Mouse (Mus musculus) neural tube, embryonic 12.5 days (tissue): ENCODE measurements around the gene Tle3. TPM values are rescaled to one million over a fixed set of nuclear protein-coding genes. Genes with fewer than 3 reads are reported as not detected.

Experiments
- ATAC-seq: fragments of 200-750 bp; cut with Nextera tagmentation; 2 replicates; pipeline ENCODE4 v1.8.0; 2017; ENCODE audit warnings: low read depth, mild to moderate bottlenecking, moderate TSS enrichment, moderate library complexity; ENCODE audit not compliant: low FRiP score
- H3K27ac ChIP-seq: fragments of 300-500 bp; sonication (generic); 2 replicates; pipeline ENCODE4 v1.5.1; 2016
- H3K27me3 ChIP-seq: fragments of 300-500 bp; sonication (generic); replicated peaks from 2 replicates; pipeline ENCODE4 v1.6.1; 2016; ENCODE audit warnings: mild to moderate bottlenecking
- H3K36me3 ChIP-seq: fragments of 300-500 bp; sonication (generic); 2 replicates; pipeline ENCODE4 v1.6.1; 2016; ENCODE audit warnings: mild to moderate bottlenecking
- H3K4me1 ChIP-seq: fragments of 300-500 bp; sonication (generic); 2 replicates; pipeline ENCODE4 v1.6.1; 2016
- H3K4me2 ChIP-seq: fragments of 300-500 bp; sonication (generic); replicated peaks from 2 replicates; pipeline ENCODE4 v1.6.1; 2016; ENCODE audit warnings: mild to moderate bottlenecking
- H3K4me3 ChIP-seq: fragments of 300-500 bp; sonication (generic); 2 replicates; pipeline ENCODE4 v1.5.1; 2016
- H3K9ac ChIP-seq: fragments of 300-500 bp; sonication (generic); 2 replicates; pipeline ENCODE4 v1.6.1; 2016; ENCODE audit warnings: mild to moderate bottlenecking
- H3K9me3 ChIP-seq: fragments of 300-500 bp; sonication (generic); 2 replicates; pipeline ENCODE4 v1.6.1; 2016; ENCODE audit warnings: mild to moderate bottlenecking
- WGBS: fragments of 180-500 bp; shearing (Covaris S2); methylation state at CpG from one replicate; pipeline ENCODE4 v1.1.7; 2016; 5-methylcytosine and 5-hydroxymethylcytosine counted together
- polyA plus RNA-seq: library from polyadenylated mRNA; unstranded; fragments of >200 nt; fragmentation: Nextera tagmentation; extraction: Ambion mirVana; gene quantifications from 2 replicates; pipeline ENCODE4 v1.2.1, GENCODE M21; 2016

Gene Tle3
- polyA plus RNA-seq, 1 experiment from 2014 or later: 58.7 TPM

GRCm38 (mm10) chr9:61442951-61443630 is 70.9 kb downstream of the Tle3 start:
- Histone ChIP-seq H3K36me3 (no peaks in the 10 kb centered on the region), H3K4me3 (no peak overlapping the region), H3K27me3 (peaks cover 24% of the 10 kb centered on the region), H3K9me3 (no peaks in the 10 kb centered on the region), H3K9ac (no peak overlapping the region), H3K4me2 (no peak overlapping the region), H3K4me1 (peaks cover 18% of the 10 kb centered on the region), H3K27ac (no peak overlapping the region)
- ATAC-seq: no peak
- 56% methylated on average over 5 of the region's 5 CpGs for WGBS

GRCm38 (mm10) chr9:61445151-61445550 is 73.0 kb downstream of the Tle3 start:
- peaks cover 13% of the 10 kb centered on the region for H3K27me3 ChIP-seq
- H3K9me3 ChIP-seq: no peaks in the 10 kb centered on the region
- H3K4me1 ChIP-seq: peaks cover 22% of the 10 kb centered on the region
- H3K9ac ChIP-seq: no peak overlapping the region
- H3K27ac ChIP-seq: no peak overlapping the region
- 89% methylated on average over 2 of the region's 2 CpGs for WGBS
- no peaks in the 10 kb centered on the region for H3K36me3 ChIP-seq
- H3K4me3 ChIP-seq: no peak overlapping the region
- no peak overlapping the region for H3K4me2 ChIP-seq
- ATAC-seq: no peak

DNA sequence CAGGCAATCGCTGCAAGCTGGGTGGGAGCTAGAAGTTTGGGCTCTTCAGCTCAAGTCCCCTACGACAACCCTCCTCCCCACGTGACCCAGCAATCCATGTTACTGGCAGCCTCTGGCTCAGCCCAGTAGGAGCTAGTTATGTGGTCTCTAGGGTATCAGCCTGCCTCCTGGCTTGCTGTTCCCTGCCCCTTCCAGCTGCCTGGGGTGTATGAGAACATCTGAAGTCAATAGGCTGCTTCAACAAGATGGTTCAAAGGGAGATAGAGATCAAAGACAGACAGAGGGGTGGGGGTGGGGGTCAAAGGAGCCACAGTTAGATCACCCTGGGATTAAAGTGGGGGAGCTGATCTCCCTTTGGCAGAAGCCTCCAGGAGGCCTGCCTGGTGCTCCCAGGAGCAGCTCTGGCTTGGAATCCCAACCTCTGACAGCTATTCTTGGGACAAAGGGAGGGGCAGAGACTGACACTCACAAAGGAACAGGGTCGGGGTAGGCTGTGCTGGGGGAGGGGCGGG is 73.6 kb downstream of the Tle3 start:
- H3K27me3 ChIP-seq: peaks cover 17% of the 10 kb centered on the region
- H3K36me3 ChIP-seq: no peaks in the 10 kb centered on the region
- no peak overlapping the region for H3K4me2 ChIP-seq
- H3K4me1 ChIP-seq: peaks cover 22% of the 10 kb centered on the region
- no peak overlapping the region for H3K27ac ChIP-seq
- H3K9ac ChIP-seq: no peak overlapping the region
- H3K9me3 ChIP-seq: no peaks in the 10 kb centered on the region
- ATAC-seq: no peak
- 9% methylated on average over 5 of the region's 5 CpGs for WGBS
- no peak overlapping the region for H3K4me3 ChIP-seq

- Histone ChIP-seq H3K9me3 (no peaks in the 10 kb centered on the region), H3K4me2 (no peak overlapping the region), H3K27me3 (peaks cover 20% of the 10 kb centered on the region; the same call in 1 of the 2 replicates), H3K4me3 (no peak overlapping the region), H3K4me1 (peaks cover 22% of the 10 kb centered on the region), H3K9ac (no peak overlapping the region), H3K27ac (no peak overlapping the region), H3K36me3 (no peaks in the 10 kb centered on the region)
- no peak for ATAC-seq
- 81% methylated on average over 2 of the region's 2 CpGs for WGBS
Observed at GRCm38 (mm10) chr9:61446965-61447364, 74.8 kb downstream of the Tle3 start.

DNA sequence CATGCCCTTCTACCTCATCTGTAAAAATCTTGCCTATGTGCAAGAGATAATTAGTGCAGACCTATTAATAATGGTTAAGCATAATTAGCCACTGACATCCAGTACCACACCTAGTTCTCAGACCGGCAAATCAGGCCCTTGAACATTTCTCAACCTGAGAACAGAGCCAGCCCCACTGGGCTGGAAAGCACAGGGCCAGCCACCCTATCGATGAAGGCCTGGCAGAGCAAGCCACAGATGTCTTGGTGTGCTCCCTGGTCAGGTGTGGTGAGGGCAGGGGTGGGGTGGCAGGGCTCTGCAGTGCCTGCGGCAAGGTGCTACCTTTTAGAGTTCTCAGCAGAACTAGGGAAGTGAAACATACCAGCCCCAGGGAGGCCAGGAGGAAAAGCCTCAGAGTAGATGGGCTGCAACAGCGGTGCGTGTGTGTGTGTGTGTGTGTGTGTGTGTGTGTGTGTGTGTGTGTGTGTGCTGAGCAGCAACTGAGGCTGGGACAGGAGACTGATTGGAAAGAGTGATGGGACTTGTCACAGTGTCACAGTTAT is 77.3 kb downstream of the Tle3 start:
- 75% methylated on average over 5 of the region's 5 CpGs for WGBS
- ATAC-seq: no peak
- no peak overlapping the region; the same call in 1 of the 2 replicates for H3K9ac ChIP-seq
- H3K27ac ChIP-seq: no peak overlapping the region
- peaks cover 12% of the 10 kb centered on the region for H3K4me1 ChIP-seq
- H3K27me3 ChIP-seq: peaks cover 20% of the 10 kb centered on the region; the same call in 1 of the 2 replicates
- no peak overlapping the region for H3K4me3 ChIP-seq
- no peak overlapping the region for H3K4me2 ChIP-seq
- no peaks in the 10 kb centered on the region for H3K36me3 ChIP-seq
- no peaks in the 10 kb centered on the region for H3K9me3 ChIP-seq

DNA sequence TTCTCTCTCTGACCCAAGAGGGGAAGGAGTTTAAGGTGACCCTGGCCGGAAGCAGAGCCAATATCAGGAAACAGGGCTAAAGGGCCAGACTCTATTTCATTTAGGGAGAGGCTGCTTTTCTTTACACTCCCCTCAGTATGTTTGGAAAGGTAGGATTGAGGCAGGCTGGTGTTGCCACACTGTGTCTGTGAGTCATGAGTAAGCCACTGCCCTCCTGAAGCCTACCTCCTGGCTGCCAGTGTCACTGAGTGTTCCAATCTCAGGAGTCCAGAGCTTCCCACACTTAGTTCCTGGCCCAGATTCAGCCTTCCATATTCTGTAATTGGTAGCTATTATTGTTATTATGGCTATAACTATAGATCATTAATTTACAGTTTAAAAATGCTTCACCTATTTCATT is 79.9 kb downstream of the Tle3 start:
- Histone ChIP-seq H3K27ac (no peak overlapping the region), H3K4me3 (no peak overlapping the region), H3K9me3 (no peaks in the 10 kb centered on the region), H3K4me2 (no peak overlapping the region), H3K36me3 (no peaks in the 10 kb centered on the region), H3K27me3 (peaks cover 15% of the 10 kb centered on the region), H3K9ac (no peak overlapping the region), H3K4me1 (peaks cover 8% of the 10 kb centered on the region)
- 85% methylated on average over 1 of the region's 1 CpGs for WGBS
- ATAC-seq: no peak

DNA sequence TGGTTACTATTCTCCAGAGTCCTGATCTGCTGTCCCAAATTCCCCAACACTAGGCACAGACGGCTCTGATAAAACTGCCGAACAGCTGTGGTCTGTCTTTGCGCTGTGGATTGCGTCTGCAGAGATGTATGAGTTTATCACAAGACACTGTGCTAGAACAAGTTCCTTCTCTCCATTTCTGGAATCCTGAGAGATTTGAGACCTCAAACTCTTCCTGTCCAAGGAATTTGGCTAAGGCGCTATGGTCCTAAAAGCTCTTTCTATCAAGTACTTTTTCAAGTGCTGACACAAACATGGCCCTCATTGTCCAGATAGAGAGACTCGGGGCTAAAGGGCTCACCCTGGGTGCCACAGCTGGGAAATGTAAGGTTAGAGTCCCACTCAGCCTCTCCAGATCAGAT is 83.7 kb downstream of the Tle3 start:
- Histone ChIP-seq H3K36me3 (no peaks in the 10 kb centered on the region), H3K27me3 (peaks cover 14% of the 10 kb centered on the region)

DNA sequence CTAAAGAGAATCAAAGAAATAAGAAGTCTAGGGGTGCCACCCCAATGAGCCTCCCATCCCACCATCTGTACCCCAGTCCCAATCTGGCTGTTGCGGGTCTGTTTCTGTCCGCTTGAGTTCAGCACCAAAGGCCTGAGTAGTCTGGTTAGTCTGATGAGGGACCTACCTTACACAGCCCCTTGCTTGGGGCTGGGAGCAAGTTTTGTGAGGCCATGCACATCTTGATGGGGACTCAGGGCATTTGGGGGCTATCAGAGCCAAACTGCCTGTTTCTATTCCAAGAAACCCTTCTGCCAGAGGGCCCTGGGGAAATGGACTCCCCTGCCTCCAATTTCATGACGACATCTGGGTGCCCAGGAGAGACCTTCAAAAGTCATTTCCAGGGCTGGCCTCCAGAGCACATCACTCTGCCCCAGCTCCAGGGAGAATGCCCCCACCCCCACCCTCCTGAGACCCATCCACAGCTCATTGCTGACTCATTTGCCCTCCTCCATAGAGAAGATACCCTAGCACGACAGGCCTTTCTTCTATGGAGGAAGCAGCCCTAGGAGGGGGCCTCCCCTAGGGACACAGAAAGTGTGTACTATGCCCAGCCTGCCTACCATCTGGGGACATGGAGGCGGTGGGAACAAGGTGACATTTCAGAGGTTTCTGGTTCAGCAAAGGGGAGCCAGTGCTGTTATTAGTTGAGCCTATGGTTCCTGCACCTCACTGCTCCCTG is 84.4 kb downstream of the Tle3 start:
- no peaks in the 10 kb centered on the region for H3K36me3 ChIP-seq
- peaks cover 15% of the 10 kb centered on the region for H3K4me1 ChIP-seq
- H3K4me2 ChIP-seq: no peak overlapping the region
- WGBS: 55% methylated on average over 5 of the region's 5 CpGs
- H3K9ac ChIP-seq: no peak overlapping the region
- no peak overlapping the region for H3K27ac ChIP-seq
- no peaks in the 10 kb centered on the region for H3K9me3 ChIP-seq
- H3K4me3 ChIP-seq: no peak overlapping the region
- no peak for ATAC-seq
- peaks cover 10% of the 10 kb centered on the region for H3K27me3 ChIP-seq

More for the DNA sequence above, 83.7 kb downstream of the Tle3 start:
- Histone ChIP-seq H3K4me2 (no peak overlapping the region), H3K27ac (no peak overlapping the region), H3K9ac (no peak overlapping the region), H3K4me1 (peaks cover 12% of the 10 kb centered on the region), H3K9me3 (no peaks in the 10 kb centered on the region), H3K4me3 (no peak overlapping the region)
- 76% methylated on average over 6 of the region's 6 CpGs for WGBS
- ATAC-seq: no peak

GRCm38 (mm10) chr9:61457162-61457523 is 85.0 kb downstream of the Tle3 start:
- no peak overlapping the region for H3K27ac ChIP-seq

DNA sequence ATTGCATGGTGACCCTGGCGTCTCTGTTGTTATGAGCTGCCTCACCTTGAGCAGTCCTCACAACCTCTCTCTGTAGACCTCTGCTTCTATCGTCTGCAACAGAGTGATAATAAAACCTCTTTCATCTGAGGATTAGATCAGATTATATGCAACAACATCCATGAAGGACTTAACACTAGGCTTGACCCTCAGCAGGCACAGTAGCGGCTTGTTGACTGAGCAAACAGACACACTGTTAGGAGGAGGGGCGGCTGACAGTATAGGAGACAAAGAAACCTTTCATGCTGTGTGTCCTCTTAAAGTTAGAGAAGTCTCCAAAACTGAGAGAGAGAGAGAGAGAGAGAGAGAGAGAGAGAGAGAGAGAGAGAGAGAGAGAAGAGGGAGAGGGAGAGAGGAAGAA is 89.7 kb downstream of the Tle3 start:
- peaks cover 13% of the 10 kb centered on the region for H3K4me1 ChIP-seq
- no peak overlapping the region for H3K9ac ChIP-seq
- H3K4me3 ChIP-seq: no peak overlapping the region
- H3K36me3 ChIP-seq: no peaks in the 10 kb centered on the region
- no peak for ATAC-seq
- H3K27me3 ChIP-seq: peaks cover 17% of the 10 kb centered on the region
- no peak overlapping the region for H3K27ac ChIP-seq
- 46% methylated on average over 4 of the region's 4 CpGs for WGBS
- no peak overlapping the region for H3K4me2 ChIP-seq
- peaks cover 17% of the 10 kb centered on the region; the same call in 1 of the 2 replicates for H3K9me3 ChIP-seq

More at GRCm38 (mm10) chr9:61457162-61457523, 85.0 kb downstream of the Tle3 start:
- H3K9ac ChIP-seq: no peak overlapping the region
- H3K27me3 ChIP-seq: peaks cover 10% of the 10 kb centered on the region
- no peaks in the 10 kb centered on the region for H3K36me3 ChIP-seq
- H3K4me1 ChIP-seq: peaks cover 15% of the 10 kb centered on the region
- no peak for ATAC-seq
- no peak overlapping the region for H3K4me3 ChIP-seq
- 20% methylated on average over 10 of the region's 10 CpGs for WGBS
- H3K9me3 ChIP-seq: no peaks in the 10 kb centered on the region
- H3K4me2 ChIP-seq: no peak overlapping the region

- peaks cover 7% of the 10 kb centered on the region; the same call in 1 of the 2 replicates for H3K27me3 ChIP-seq
- no peaks in the 10 kb centered on the region for H3K36me3 ChIP-seq
- H3K9me3 ChIP-seq: peaks cover 17% of the 10 kb centered on the region; the same call in 1 of the 2 replicates
- WGBS: 83% methylated on average over 3 of the region's 3 CpGs
- ATAC-seq: no peak
- H3K4me3 ChIP-seq: no peak overlapping the region
- H3K9ac ChIP-seq: no peak overlapping the region
- peaks cover 22% of the 10 kb centered on the region for H3K4me1 ChIP-seq
- no peak overlapping the region for H3K4me2 ChIP-seq
- no peak overlapping the region for H3K27ac ChIP-seq
Observed at GRCm38 (mm10) chr9:61467436-61467835, 95.3 kb downstream of the Tle3 start.
